Mouse (Mus musculus) CH12.LX (cell line): ENCODE data around the gene Rfx4. TPM values are rescaled to one million over a fixed set of nuclear protein-coding genes. Genes with fewer than 3 reads are reported as not detected.

Experiments used
- DNase-seq: peaks from one replicate; pipeline ENCODE4 v3.0.0-alpha.2; 2013; ENCODE audit errors: extremely low read depth
- H3K27ac ChIP-seq: 2 replicates; pipeline ENCODE4 v1.5.1; 2012; ENCODE audit warnings: low read depth, mild to moderate bottlenecking, control low read depth, moderate library complexity; ENCODE audit not compliant: insufficient read depth
- H3K27me3 ChIP-seq: replicated peaks from 2 replicates; pipeline ENCODE3; 2012; ENCODE audit warnings: inconsistent platforms
- H3K36me3 ChIP-seq, 2 experiments: replicated peaks in 1 of 2; 2 replicates each; pipeline versions ENCODE3 to v1.6.1; 2012; ENCODE audit warnings: inconsistent platforms in 1 of 2, low read length in 1 of 2, mild to moderate bottlenecking in 1 of 2, mixed read lengths in 1 of 2, moderate library complexity in 1 of 2; ENCODE audit not compliant: control insufficient read depth in 1 of 2, insufficient read depth in 1 of 2
- H3K4me1 ChIP-seq, 2 experiments: 2 replicates each; pipeline ENCODE4 v1.6.1; 2012; ENCODE audit warnings: inconsistent platforms in 1 of 2, moderate library complexity in 1 of 2; ENCODE audit not compliant: insufficient read depth in 2 of 2, control insufficient read depth in 1 of 2
- H3K4me2 ChIP-seq: 2 replicates; pipeline ENCODE4 v1.6.1; 2012; ENCODE audit warnings: low read depth, mild to moderate bottlenecking, control low read depth; ENCODE audit not compliant: poor library complexity, insufficient read depth, severe bottlenecking
- H3K4me3 ChIP-seq, 3 experiments: fragments of 150-350 bp in 1 of 3; sonication (generic) in 1 of 3; replicated peaks in 1 of 3; 2 replicates each; pipeline versions ENCODE3 to v1.5.1; 2011 to 2012; ENCODE audit warnings: low read depth in 2 of 3, low read length in 2 of 3, mild to moderate bottlenecking in 2 of 3, moderate library complexity in 2 of 3, control low read depth in 1 of 3, improper control_type of control experiment in 1 of 3, inconsistent platforms in 1 of 3, mixed read lengths in 1 of 3; ENCODE audit not compliant: poor library complexity in 1 of 3
- H3K79me2 ChIP-seq: replicated peaks from 2 replicates; pipeline ENCODE4 v1.6.1; 2012; ENCODE audit warnings: mild to moderate bottlenecking, moderate library complexity; ENCODE audit not compliant: control insufficient read depth, poor library complexity, insufficient read depth, severe bottlenecking; ENCODE audit errors: extremely low read depth
- H3K9ac ChIP-seq: 2 replicates; pipeline ENCODE4 v1.6.1; 2012; ENCODE audit warnings: low read depth, mild to moderate bottlenecking, control low read depth, moderate library complexity; ENCODE audit not compliant: insufficient read depth
- H3K9me3 ChIP-seq: replicated peaks from 2 replicates; pipeline ENCODE3; 2012; ENCODE audit warnings: low read length, inconsistent platforms, mixed read lengths
- BHLHE40 ChIP-seq: IDR thresholded peaks from 2 replicates; pipeline ENCODE4 v1.6.1; 2011; ENCODE audit warnings: mild to moderate bottlenecking, low read depth, low read length, improper control_type of control experiment
- E2F4 ChIP-seq: IDR thresholded peaks from 2 replicates; pipeline ENCODE4 v1.6.1; 2011; ENCODE audit warnings: low read depth, low read length, improper control_type of control experiment; ENCODE audit not compliant: insufficient replicate concordance
- ELF1 ChIP-seq: IDR thresholded peaks from 2 replicates; pipeline ENCODE4 v1.6.1; 2014; ENCODE audit warnings: low read depth, mild to moderate bottlenecking, inconsistent platforms, low read length, improper control_type of control experiment
- EP300 ChIP-seq: IDR thresholded peaks from 2 replicates; pipeline ENCODE4 v1.6.1; 2011; ENCODE audit warnings: low read length, improper control_type of control experiment
- ETS1 ChIP-seq: conservative IDR thresholded peaks from 2 replicates; pipeline ENCODE4 v1.6.1; 2012; ENCODE audit warnings: low read depth, mild to moderate bottlenecking, inconsistent platforms, low read length, improper control_type of control experiment, moderate library complexity
- KAT2A ChIP-seq: IDR thresholded peaks from 2 replicates; pipeline ENCODE4 v1.6.1; 2012; ENCODE audit warnings: low read length, improper control_type of control experiment, inconsistent platforms; ENCODE audit not compliant: insufficient replicate concordance
- MAFK ChIP-seq: IDR thresholded peaks from 2 replicates; pipeline ENCODE4 v1.6.1; 2011; ENCODE audit warnings: low read length, improper control_type of control experiment; ENCODE audit not compliant: insufficient replicate concordance
- MXI1 ChIP-seq: IDR thresholded peaks from 2 replicates; pipeline ENCODE4 v1.6.1; 2011; ENCODE audit warnings: mild to moderate bottlenecking, low read depth, low read length, improper control_type of control experiment
- MYC ChIP-seq: IDR thresholded peaks from 2 replicates; pipeline ENCODE4 v1.6.1; 2011; ENCODE audit warnings: low read depth, mild to moderate bottlenecking, improper control_type of control experiment, low read length
- NRF1 ChIP-seq: IDR thresholded peaks from 2 replicates; pipeline ENCODE4 v1.6.1; 2014; ENCODE audit warnings: low read depth, mild to moderate bottlenecking, inconsistent platforms, low read length, improper control_type of control experiment, moderate library complexity
- POLR2A ChIP-seq: IDR thresholded peaks from 2 replicates; pipeline ENCODE4 v1.6.1; 2011; ENCODE audit warnings: low read depth, mild to moderate bottlenecking, improper control_type of control experiment, low read length
- POLR2AphosphoS2 ChIP-seq: IDR thresholded peaks from 2 replicates; pipeline ENCODE4 v1.6.1; 2011; ENCODE audit warnings: low read depth, low read length, improper control_type of control experiment
- RCOR1 ChIP-seq: conservative IDR thresholded peaks from 2 replicates; pipeline ENCODE4 v1.6.1; 2012; ENCODE audit warnings: low read depth, mild to moderate bottlenecking, inconsistent platforms, low read length, improper control_type of control experiment
- SIN3A ChIP-seq: IDR thresholded peaks from 2 replicates; pipeline ENCODE4 v1.6.1; 2012; ENCODE audit warnings: low read length, improper control_type of control experiment, inconsistent platforms
- SMC3 ChIP-seq: IDR thresholded peaks from 2 replicates; pipeline ENCODE4 v1.6.1; 2011; ENCODE audit warnings: low read depth, low read length, improper control_type of control experiment
- TBP ChIP-seq: conservative IDR thresholded peaks from 2 replicates; pipeline ENCODE4 v1.6.1; 2011; ENCODE audit warnings: low read depth, low read length, improper control_type of control experiment
- USF1 ChIP-seq: IDR thresholded peaks from 2 replicates; pipeline ENCODE4 v1.6.1; 2014; ENCODE audit warnings: low read depth, mild to moderate bottlenecking, inconsistent platforms, low read length, improper control_type of control experiment
- USF2 ChIP-seq: conservative IDR thresholded peaks from 2 replicates; pipeline ENCODE4 v1.6.1; 2011; ENCODE audit warnings: low read depth, low read length, improper control_type of control experiment
- ZKSCAN1 ChIP-seq: IDR thresholded peaks from 2 replicates; pipeline ENCODE4 v1.6.1; 2012; ENCODE audit warnings: low read depth, inconsistent platforms, low read length, improper control_type of control experiment, borderline replicate concordance
- ZMIZ1 ChIP-seq: IDR thresholded peaks from 2 replicates; pipeline ENCODE4 v1.6.1; 2012; ENCODE audit warnings: low read depth, mild to moderate bottlenecking, inconsistent platforms, low read length, improper control_type of control experiment
- dilution Hi-C: fragments of 300-500 bp; cut with MboI; formaldehyde crosslinking; loops from 2 replicates; pipeline ENCODE4 v1.14.3; 2020; ENCODE audit warnings: low sequenced_read_pairs; ENCODE audit not compliant: extremely low pct_unique_long_range_greater_than_20kb, extremely low pct_ligation_motif_present
- in situ Hi-C: fragments of 300-500 bp; cut with MboI; formaldehyde crosslinking; loops from 3 replicates; pipeline ENCODE4 v1.14.3; 2019; ENCODE audit warnings: low sequenced_read_pairs, low pct_ligation_motif_present, low pct_unique_long_range_greater_than_20kb, mixed read lengths
- polyA plus RNA-seq: library from polyadenylated mRNA; unstranded; fragments of >175 nt; gene quantifications from 2 replicates; pipeline ENCODE4 v1.2.1, GENCODE M21; 2012; ENCODE audit warnings: low read depth; ENCODE audit not compliant: insufficient read length
- total RNA-seq, 2 experiments: library from RNA; depleted of rRNA; stranded (reverse); fragments of 300-350 nt in 1 of 2; fragments of >200 nt in 1 of 2; gene quantifications; 2 replicates each; pipeline ENCODE4 v1.2.3; 2012 to 2014

The Rfx4 gene
- total and polyA plus RNA-seq, 3 experiments: 0.04 TPM; not detected in 2

GRCm38 (mm10) chr10:84938886-84939285, 183.0 kb downstream of the Rfx4 start:
- Histone ChIP-seq H3K4me2 (no peak overlapping the region), H3K79me2 (no peaks in the 10 kb centered on the region; the same call in 1 of the 2 replicates), H3K27ac (no peak overlapping the region), H3K4me1 (peaks cover 7 to 50% of the 10 kb centered on the region in 2 experiments), H3K36me3 (peaks cover 2 to 40% of the 10 kb centered on the region in 2 experiments), H3K4me3 (no peak overlapping the region), H3K9me3 (no peaks in the 10 kb centered on the region), H3K9ac (no peak overlapping the region), H3K27me3 (no peaks in the 10 kb centered on the region)
- TF ChIP-seq ZKSCAN1: no peak
- TF ChIP-seq NRF1: no peak
- no peak for TF ChIP-seq USF2
- TF ChIP-seq SMC3: no peak
- no peak for TF ChIP-seq ETS1
- TF ChIP-seq MAFK: no peak
- TF ChIP-seq RCOR1: no peak
- TF ChIP-seq POLR2A: no peak
- no peak for TF ChIP-seq USF1
- no peak for TF ChIP-seq E2F4
- TF ChIP-seq ELF1: no peak
- TF ChIP-seq POLR2AphosphoS2: no peak
- no peak for TF ChIP-seq MYC
- TF ChIP-seq ZMIZ1: no peak
- no peak for TF ChIP-seq EP300
- TF ChIP-seq KAT2A: no peak
- TF ChIP-seq MXI1: no peak
- no peak for TF ChIP-seq BHLHE40
- no peak for TF ChIP-seq SIN3A
- DNase-seq: no peak
- in situ Hi-C loops (no loop called here), dilution Hi-C loops (no loop called here)

DNA sequence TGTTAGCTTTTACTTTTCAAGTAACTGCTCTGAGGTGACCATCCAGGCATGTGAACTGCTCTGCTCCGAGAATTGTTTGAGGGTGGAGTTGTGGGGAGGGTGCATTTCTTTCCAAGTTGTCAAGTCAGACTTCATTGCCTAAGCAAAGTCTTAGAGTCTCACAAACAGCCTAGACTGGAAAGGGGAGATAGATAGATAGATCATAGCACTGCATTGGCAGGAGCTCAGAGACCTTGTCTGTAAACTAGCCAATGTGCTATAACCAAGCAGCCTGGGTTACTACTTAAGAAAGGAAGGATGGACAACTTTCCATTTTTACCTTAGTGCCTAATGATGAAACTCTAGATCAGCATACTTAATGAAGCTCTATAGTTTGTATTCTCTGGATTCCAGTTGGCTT, 184.5 kb downstream of the Rfx4 start:
- H3K27ac ChIP-seq: no peak overlapping the region
- TF ChIP-seq TBP: no peak
- peaks cover 4 to 41% of the 10 kb centered on the region in 2 experiments for H3K4me1 ChIP-seq
- no peak overlapping the region for H3K9ac ChIP-seq
- no peaks in the 10 kb centered on the region for H3K79me2 ChIP-seq
- H3K36me3 ChIP-seq: peaks cover 2 to 40% of the 10 kb centered on the region in 2 experiments
- dilution Hi-C loops (no loop called here), in situ Hi-C loops (no loop called here)
- no peaks in the 10 kb centered on the region for H3K27me3 ChIP-seq
- H3K4me2 ChIP-seq: no peak overlapping the region
- H3K9me3 ChIP-seq: no peaks in the 10 kb centered on the region
- H3K4me3 ChIP-seq: no peak overlapping the region
- DNase-seq: no peak
